Mouse (Mus musculus) kidney, adult 2 months (tissue): ENCODE results near the gene Sox5.

Source experiments
- CTCF ChIP-seq: fragments of 200-500 bp; conservative IDR thresholded peaks from 2 replicates; pipeline ENCODE4 v1.5.1; 2011; ENCODE audit warnings: low read depth, mild to moderate bottlenecking, control low read depth, low read length, moderate library complexity, mixed read lengths; ENCODE audit not compliant: insufficient read depth, insufficient read length
- POLR2A ChIP-seq: fragments of 200-500 bp; IDR thresholded peaks from one replicate; pipeline ENCODE4 v1.6.1; 2011; ENCODE audit warnings: low read depth, low read length, control low read depth

GRCm38 (mm10) chr6:144751581-144751980 lies 30.2 kb downstream of the Sox5 start:
- no peak for TF ChIP-seq POLR2A
- TF ChIP-seq CTCF: no peak
